In the genomic region with DNA sequence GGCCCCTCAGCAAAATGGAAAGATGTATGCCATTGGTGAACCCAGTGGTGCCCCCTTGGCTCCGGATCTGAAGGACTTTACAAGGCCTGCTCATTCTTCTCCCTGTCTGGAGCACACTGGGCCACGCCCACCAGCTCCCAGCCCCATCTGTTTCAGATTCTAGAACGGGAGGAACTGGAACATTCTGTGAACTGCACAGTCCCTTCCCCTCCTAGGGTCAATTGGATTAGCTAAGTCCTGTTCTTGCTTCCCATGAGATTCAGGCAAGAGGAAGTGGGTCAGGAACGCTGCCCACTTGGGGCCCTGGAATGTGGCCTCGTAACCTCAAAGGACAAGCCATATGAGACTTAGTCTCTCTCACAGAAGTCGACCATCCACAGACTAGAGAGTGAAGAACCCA, we compare ENCODE assay signal across 11 mouse cellular contexts. TPM values are rescaled to one million over a fixed set of nuclear protein-coding genes. Genes with fewer than 3 reads are reported as not detected.
A peak's percentile ranks its signal among the peaks of the same experiment; 100 is the strongest.
DNase-seq lines count a peak whose midpoint lies in the region; ATAC-seq and TF ChIP-seq lines count a peak whose summit lies in the region.
"Had no signal": no experiment of that assay in that cellular context is flagged by ENCODE, and none has a peak within 500 bp of the region (broad histone marks: within the 10 kb centered on the region; RNA-seq: fewer than 3 reads in every experiment).

No protein-coding gene starts in this region.

- peak; percentile 52 to 66 for DNase-seq in adrenal gland, postnatal 36 days
- no peak for DNase-seq in adrenal gland, postnatal 4 days (ENCODE audit: low spot score in 2 of 2)
- DNase-seq in adipocyte (ENCODE audit: low spot score), result peak; percentile 68
- DNase-seq in lung, postnatal 10 days, result peak; percentile 81
- no peak for DNase-seq in cerebellum, postnatal 36 days
- no peak for DNase-seq in left cerebral cortex, adult 11 months (ENCODE audit: low spot score)
- DNase-seq: lung, embryonic 14.5 days had no signal

- 54% methylated on average over 6 of the region's 6 CpGs for WGBS in heart, embryonic 16.5 days
- 68% methylated on average over 6 of the region's 6 CpGs for WGBS in intestine, postnatal 0 days

- no peak for TF ChIP-seq CTCF in intestine, postnatal 0 days (IDR thresholded peaks at IDR 0.05; ENCODE audit: low read depth)

- H3K4me3 ChIP-seq in heart, embryonic 16.5 days (ENCODE audit: low read length), result no peak overlapping the region
- H3K4me3 ChIP-seq in intestine, postnatal 0 days (ENCODE audit: low read depth, low read length), result no peak overlapping the region
- H3K4me3 ChIP-seq: embryonic facial prominence, embryonic 12.5 days had no signal

- H3K9me3 ChIP-seq in heart, embryonic 16.5 days (replicated peaks; ENCODE audit: control insufficient read depth, low read length), result no peaks in the 10 kb centered on the region
- no peaks in the 10 kb centered on the region for H3K9me3 ChIP-seq in intestine, postnatal 0 days (ENCODE audit: control insufficient read depth)
- H3K9me3 ChIP-seq: embryonic facial prominence, embryonic 12.5 days had no signal

- no peak overlapping the region for H3K4me2 ChIP-seq in heart, embryonic 16.5 days (ENCODE audit: low read depth, low read length)
- no peak overlapping the region for H3K4me2 ChIP-seq in intestine, postnatal 0 days (replicated peaks; ENCODE audit: low read depth)
- H3K4me2 ChIP-seq: embryonic facial prominence, embryonic 12.5 days; lung, embryonic 14.5 days had no signal

- no peaks in the 10 kb centered on the region for H3K27me3 ChIP-seq in heart, embryonic 16.5 days (ENCODE audit: control insufficient read depth, insufficient read depth, low read length)
- no peaks in the 10 kb centered on the region for H3K27me3 ChIP-seq in intestine, postnatal 0 days (replicated peaks; ENCODE audit: control insufficient read depth, insufficient read depth, low read length)
- H3K27me3 ChIP-seq: embryonic facial prominence, embryonic 12.5 days; Patski had no signal

- peak overlapping the region; percentile 12 for H3K27ac ChIP-seq in heart, embryonic 16.5 days (ENCODE audit: low read length)
- H3K27ac ChIP-seq in intestine, postnatal 0 days (ENCODE audit: low read depth, low read length), result no peak overlapping the region
- H3K27ac ChIP-seq: embryonic facial prominence, embryonic 12.5 days had no signal

- no peak for ATAC-seq in heart, embryonic 16.5 days (replicated peaks; ENCODE audit: extremely low read depth, insufficient read depth, low FRiP score)
- no peak for ATAC-seq in intestine, postnatal 0 days
- ATAC-seq: Patski had no signal

- peaks cover 52% of the 10 kb centered on the region for H3K4me1 ChIP-seq in heart, embryonic 16.5 days (ENCODE audit: control insufficient read depth, insufficient read depth, low read length)
- no peaks in the 10 kb centered on the region for H3K4me1 ChIP-seq in intestine, postnatal 0 days (replicated peaks; ENCODE audit: control insufficient read depth, insufficient read depth, low read length)

- no peak overlapping the region for H3K9ac ChIP-seq in heart, embryonic 16.5 days (ENCODE audit: low read length)
- H3K9ac ChIP-seq in intestine, postnatal 0 days (ENCODE audit: low read depth, low read length), result no peak overlapping the region
- H3K9ac ChIP-seq: embryonic facial prominence, embryonic 12.5 days; lung, embryonic 14.5 days had no signal

- H3K36me3 ChIP-seq in heart, embryonic 16.5 days (ENCODE audit: control insufficient read depth, insufficient read depth), result no peaks in the 10 kb centered on the region
- no peaks in the 10 kb centered on the region; the same call in 1 of the 2 replicates for H3K36me3 ChIP-seq in intestine, postnatal 0 days (ENCODE audit: control insufficient read depth, insufficient read depth)
- H3K36me3 ChIP-seq: embryonic facial prominence, embryonic 12.5 days had no signal

RNA-seq across cellular contexts. Expression of gene Col4a2, which starts 41.8 kb away (rescaled TPM):
- 100 to 1,000 TPM; 182 to 302 TPM for total RNA-seq in adrenal gland, postnatal 36 days (2021)
- 100 to 1,000 TPM; 299 to 331 TPM for total RNA-seq in adrenal gland, postnatal 4 days (2021)
- 80.1 and 105 TPM in 2 replicates for polyA plus RNA-seq in heart, embryonic 16.5 days (2015; fragmentation: Nextera tagmentation; extraction: Ambion mirVana)
- 44.5 and 44.8 TPM in 2 replicates for polyA plus RNA-seq in intestine, postnatal 0 days (2015; fragmentation: Nextera tagmentation; extraction: Ambion mirVana)

RNA-seq across cellular contexts. Expression of gene Col4a1, which starts 41.8 kb away (rescaled TPM):
- 100 to 1,000 TPM; 359 to 687 TPM for total RNA-seq in adrenal gland, postnatal 36 days (2021)
- 100 to 1,000 TPM; 580 to 619 TPM for total RNA-seq in adrenal gland, postnatal 4 days (2021)
- polyA plus RNA-seq in heart, embryonic 16.5 days (2015; fragmentation: Nextera tagmentation; extraction: Ambion mirVana), result 213 and 274 TPM in 2 replicates
- 84.5 and 85.5 TPM in 2 replicates for polyA plus RNA-seq in intestine, postnatal 0 days (2015; fragmentation: Nextera tagmentation; extraction: Ambion mirVana)

Comparison
In these comparisons a context has a peak if more than half of its experiments do, and no peak if none do; other contexts are left out.
1. DNase-seq: peak in adrenal gland, postnatal 36 days (2 of 2), adipocyte (single experiment) and lung, postnatal 10 days (single experiment); none in adrenal gland, postnatal 4 days (0 of 2), cerebellum, postnatal 36 days (0 of 2) and left cerebral cortex, adult 11 months (single experiment).